In the genomic region with DNA sequence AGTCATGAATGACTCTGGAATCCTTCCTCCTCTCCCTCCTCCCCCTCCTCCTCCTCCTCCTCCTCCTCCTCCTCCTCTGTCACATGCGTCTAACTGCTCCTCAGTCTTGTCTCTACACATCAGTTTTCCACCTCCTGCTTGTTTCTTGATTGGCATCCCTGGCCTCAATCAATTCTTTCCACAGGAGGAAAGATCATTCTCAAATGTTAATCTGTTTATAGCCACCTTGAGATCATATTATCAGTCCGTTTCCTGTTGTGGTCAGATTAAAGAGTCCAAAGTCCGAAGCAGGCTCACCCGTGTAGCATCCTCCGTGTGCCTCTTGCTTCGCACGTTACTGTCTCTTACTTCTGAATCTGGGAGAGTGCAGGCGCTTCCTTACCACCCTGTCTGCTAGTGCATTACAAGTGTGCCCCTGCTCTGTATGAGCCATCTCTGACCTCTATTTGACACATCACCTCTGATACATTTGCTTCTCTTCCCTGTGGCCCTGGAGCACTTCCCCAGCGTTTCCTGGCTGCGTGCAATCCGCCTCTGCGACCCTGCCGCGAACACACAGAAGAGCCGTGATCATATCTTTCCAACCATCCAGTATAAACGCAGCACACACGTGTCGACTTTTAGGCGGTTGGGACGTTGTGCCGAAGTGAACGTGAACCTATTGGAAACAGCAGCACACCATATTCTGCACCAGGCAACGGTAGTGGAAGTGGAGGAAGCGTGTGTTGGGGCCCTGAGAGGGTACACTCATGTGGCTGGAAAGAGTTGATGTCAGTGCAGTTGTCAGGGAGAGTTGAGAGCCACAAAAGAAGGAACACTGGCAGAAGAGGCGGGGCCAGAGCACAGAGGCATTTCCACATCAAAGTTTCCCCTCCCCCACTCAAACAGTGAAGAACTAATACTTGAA, we compare ENCODE assay signal across 1 mouse cellular context.
A peak's percentile ranks its signal among the peaks of the same experiment; 100 is the strongest.
TF ChIP-seq lines count a peak whose summit lies in the region.

No protein-coding gene starts in this region.

TF ChIP-seq in MEL, 35 proteins besides CTCF, POLR2A, EP300 and RAD21 (continued from another document):
- no peak for TF ChIP-seq E2F4 (IDR thresholded peaks at IDR 0.05; ENCODE audit: borderline replicate concordance, low read depth, low read length)
- no peak for TF ChIP-seq USF2 (IDR thresholded peaks at IDR 0.05; ENCODE audit: borderline replicate concordance in 1 of 2, insufficient read depth in 1 of 2, low read depth in 1 of 2, low read length in 2 of 2)
- no peak for TF ChIP-seq CHD1 (IDR thresholded peaks at IDR 0.05; ENCODE audit: low read depth, low read length)
- TF ChIP-seq MAFK (IDR thresholded peaks at IDR 0.05; ENCODE audit: borderline replicate concordance, low read depth, low read length), result no peak
- no peak for TF ChIP-seq HCFC1 (IDR thresholded peaks at IDR 0.05; ENCODE audit: low read depth, low read length)
- TF ChIP-seq USF1 (IDR thresholded peaks at IDR 0.05; ENCODE audit: low read depth, low read length), result no peak
- no peak for TF ChIP-seq ZNF384 (IDR thresholded peaks at IDR 0.05; ENCODE audit: low read depth, low read length)
- TF ChIP-seq MAZ (IDR thresholded peaks at IDR 0.05; ENCODE audit: low read depth, low read length), result no peak
- no peak for TF ChIP-seq NELFE (IDR thresholded peaks at IDR 0.05; ENCODE audit: low read depth, low read length)
- TF ChIP-seq SIN3A (IDR thresholded peaks at IDR 0.05; ENCODE audit: low read length), result peak; percentile 43; the same call in 1 of the 2 replicates
- peak; percentile 59 for TF ChIP-seq TAL1 (IDR thresholded peaks at IDR 0.05; ENCODE audit: low read length)
- peak; percentile 65 for TF ChIP-seq MYC (IDR thresholded peaks at IDR 0.05; ENCODE audit: low read depth, low read length)
- peak; percentile 86 for TF ChIP-seq MAX (IDR thresholded peaks at IDR 0.05; ENCODE audit: low read length)
- TF ChIP-seq UBTF (IDR thresholded peaks at IDR 0.05; ENCODE audit: borderline replicate concordance, insufficient read depth, low read depth, low read length), result no peak
